Mouse (Mus musculus): ENCODE measurements around the gene Rxrg.

The Rxrg gene

DNA sequence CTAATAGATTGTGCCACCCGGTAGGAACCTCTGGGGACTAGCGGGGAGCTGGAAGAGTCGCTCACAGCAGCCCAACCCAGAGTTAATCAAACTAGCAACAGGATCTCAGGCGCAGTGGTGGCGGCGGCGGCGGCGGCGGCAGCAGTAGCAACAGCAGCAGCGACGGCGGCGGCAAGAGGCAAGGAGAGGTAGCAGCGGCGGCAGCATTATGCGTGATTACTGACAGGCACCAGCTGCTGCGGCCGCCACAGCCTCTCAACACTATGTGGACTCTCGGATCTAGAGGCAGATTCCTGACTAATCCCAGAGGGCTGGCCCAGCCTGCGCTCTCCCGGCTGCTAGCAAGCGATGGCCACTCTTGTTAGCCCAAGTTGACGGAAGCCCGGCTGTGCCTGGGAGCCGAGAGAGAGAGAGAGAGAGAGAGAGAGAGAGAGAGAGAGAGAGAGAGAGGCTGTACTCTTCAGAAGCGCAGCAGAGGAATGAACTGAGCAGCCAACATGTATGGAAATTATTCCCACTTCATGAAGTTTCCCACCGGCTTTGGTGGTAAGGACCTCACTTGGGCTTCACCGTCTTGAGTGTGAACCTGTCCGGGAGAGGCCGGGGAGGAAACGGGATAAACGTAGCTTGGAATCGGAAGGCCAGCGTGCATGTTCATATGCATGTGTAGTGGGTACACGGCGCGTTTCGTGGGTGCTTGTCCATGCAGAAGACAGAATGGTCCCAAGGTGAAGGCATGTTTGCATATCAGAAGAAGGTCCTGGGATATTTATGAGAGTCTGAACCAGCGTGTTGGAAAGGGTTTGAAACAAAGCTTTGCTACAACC is at the start of gene Rxrg:
Gene Rxrg (plus strand): TSS at position 130 of the 827 bp plus-strand sequence.
- DNase-seq (ENCODE audit: low spot score in 2 of 2): peak in 1 of 2 experiments; percentile 26

DNA sequence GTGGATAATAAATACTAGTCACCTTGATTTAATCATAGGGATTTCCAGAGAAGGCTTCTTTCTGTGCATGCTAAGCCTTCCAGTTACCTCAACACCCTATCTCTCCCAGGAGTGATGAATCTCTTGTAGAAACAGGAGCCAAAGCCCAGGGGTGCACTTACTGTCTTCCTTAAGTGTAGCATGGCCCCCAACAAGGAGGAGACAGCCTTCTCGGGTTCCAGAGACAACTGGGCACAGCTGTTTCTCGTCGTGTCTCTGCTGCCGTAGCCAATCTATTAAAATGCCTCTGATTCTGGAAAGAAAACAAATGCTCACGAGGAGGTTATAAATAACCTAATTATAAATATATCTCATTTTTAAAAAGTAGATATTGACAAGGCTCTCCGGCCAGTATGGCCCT is 48.9 kb upstream of the Rxrg start:
- no peak for DNase-seq (ENCODE audit: low spot score in 2 of 2)

DNA sequence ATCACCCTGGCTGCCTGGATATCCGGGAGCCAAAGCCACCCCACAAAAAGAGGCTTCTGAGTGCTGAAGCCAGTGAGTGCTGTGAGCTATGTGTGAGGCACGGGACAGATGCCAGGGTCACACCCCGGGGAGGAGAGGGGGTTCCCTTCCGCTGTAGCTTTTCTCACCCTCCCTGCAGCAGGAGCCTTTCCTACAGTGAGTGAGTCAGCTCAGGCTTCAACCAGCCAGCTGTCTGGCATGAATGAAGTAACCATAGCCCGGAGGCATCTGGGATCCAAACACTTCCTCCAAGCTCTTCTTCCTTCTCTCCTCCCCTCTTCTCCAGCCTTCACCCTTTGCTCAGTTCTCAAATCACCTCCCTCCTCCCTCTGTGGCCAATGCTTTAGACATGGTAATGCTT is 46.6 kb upstream of the Rxrg start:
- no peak for DNase-seq (ENCODE audit: low spot score in 2 of 2)

DNA sequence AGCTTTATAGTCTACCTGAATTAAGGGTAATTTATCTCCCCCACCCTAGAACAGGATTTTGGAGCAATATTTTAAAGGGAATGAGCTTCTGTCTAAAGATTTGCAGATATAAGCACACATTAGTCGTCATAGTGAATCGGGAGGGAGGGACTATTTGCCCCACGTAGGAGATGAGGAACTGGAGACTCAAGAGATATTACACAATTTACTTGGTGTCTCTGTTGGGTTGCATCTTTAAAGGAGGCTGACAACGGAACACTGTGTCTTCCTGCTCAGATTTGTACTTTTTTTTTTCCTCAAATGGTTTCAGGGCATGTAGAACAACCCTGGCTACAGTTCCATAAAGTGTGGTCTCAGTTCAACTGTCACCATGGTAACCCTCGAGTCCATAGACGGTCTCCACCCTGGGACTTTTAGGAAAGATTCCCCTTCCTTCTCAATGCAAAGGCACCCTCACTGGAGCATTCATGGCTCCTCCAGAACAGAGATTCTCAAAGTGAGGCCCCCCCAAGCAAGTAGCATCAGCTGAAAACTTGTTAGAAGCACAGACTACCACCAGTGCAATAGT is 44.1 kb upstream of the Rxrg start:
- DNase-seq (ENCODE audit: low spot score in 2 of 2): no peak

DNA sequence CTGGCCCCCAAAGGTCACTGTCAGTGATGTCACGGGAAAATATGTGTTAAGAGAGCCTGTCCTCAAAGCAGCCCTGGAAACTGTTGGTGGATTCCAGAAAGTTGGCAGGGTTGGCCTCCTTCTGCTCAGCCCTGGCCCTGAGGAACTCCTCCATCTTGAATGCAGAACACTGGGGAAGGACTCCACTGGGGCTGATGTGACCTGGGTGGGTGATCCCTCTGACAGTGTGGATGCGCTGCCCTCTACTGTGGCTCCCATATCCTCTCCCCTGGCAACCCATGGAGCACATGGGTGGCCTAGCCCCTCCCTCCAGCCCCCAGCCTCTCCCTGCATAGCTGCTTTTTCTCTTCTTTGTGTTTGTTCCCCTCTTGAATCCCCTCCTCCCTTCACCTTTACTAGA is 31.6 kb upstream of the Rxrg start:
- DNase-seq (ENCODE audit: low spot score in 2 of 2): no peak

DNA sequence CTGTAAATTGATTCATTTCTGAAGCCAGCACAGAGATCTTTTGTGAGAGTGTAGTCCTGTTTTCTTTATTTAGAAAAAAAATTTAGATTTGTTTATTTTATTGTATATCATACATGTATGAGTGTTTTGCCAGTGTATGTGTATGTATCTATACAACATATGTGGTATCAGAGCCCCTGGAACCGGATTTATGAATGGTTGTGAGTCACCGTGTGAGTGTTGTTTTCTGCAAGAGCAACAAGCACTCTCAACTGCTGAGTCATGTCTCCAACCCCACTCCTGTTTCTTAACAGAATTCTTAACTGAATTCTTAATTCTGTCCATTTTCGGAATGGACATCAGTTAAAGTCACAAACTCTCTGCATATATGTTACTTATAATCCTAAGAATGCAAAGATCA is 19.1 kb upstream of the Rxrg start:
- DNase-seq (ENCODE audit: low spot score in 2 of 2): peak in 1 of 2 experiments; percentile 13

DNA sequence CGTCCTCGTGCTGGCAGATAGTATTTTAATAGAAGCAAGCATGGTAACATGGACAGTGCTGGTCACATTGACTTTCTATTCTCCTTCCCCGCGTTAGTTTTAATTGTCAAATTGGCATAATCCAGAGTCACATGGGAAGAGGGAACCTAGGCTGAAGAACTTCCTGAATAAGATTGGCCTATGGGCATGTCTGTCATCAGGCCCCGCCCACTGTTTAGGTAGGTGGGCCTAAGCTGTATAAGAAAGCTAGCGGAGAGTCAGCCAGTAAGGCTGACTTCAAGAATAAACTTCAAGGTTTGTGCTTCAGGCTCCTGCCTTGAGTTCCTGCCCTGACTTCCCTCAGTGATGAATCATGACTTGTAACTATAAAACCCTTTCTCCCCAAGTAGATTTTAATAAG is 15.0 kb upstream of the Rxrg start:
- DNase-seq (ENCODE audit: low spot score in 2 of 2): no peak

DNA sequence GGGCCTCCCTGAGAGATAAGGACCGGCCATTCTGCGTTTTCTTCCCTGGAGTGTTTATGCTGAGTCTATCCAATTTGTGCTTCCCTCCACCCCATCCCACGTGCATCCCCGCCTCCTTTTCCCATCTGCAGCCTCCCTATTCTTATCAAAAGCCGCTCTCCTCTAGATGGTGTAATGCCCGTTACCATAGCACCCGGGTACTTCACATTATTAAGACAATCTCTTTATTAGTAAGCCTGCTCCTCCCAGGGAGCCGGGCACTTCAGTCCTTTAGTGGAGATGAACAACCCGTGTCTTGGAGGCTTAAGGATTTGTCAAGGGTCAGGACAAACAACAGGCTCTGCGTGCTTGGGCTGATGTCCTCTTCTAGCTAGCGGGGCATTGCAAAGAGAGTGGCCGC is 14.3 kb upstream of the Rxrg start:
- no peak for DNase-seq (ENCODE audit: low spot score in 2 of 2)

DNA sequence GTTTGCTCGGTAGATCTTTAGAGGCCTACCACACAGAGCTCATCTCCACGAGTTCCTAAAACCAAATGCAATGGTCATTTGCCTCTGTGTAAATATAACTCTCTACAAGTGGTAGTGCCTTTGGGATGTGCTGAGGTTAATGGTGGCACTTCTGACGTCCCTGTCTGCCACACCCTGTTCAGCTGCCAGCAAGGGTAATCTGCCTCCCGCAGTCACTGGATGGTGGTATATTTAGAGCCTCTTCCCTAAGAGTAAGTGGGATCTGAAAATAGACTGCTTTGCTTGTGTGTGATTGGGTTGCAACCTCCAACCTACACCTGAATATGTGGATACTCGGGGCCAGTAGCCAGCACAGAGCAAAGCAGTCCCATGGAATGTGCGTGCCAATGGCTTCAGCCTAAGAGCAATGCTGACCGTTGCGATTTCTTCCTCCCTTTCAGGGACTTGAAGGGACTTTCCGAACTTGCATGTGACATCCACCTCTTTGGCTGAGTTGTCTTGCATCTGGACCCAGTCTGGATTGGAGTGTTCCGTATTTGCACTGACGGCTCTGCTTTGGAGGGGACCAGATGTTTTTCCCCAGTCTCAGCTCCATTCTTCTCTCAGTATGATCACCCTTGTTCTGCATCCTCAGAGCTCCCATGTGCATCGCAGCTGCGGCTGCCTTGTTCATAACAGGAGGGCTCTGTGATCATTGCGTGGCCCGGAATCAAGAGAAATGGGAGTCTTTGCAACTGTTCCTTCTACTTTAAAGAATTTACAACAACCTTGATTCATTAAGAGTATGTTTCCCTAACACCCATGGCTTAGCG is 9.2 kb upstream of the Rxrg start:
- DNase-seq (ENCODE audit: low spot score in 2 of 2): no peak

DNA sequence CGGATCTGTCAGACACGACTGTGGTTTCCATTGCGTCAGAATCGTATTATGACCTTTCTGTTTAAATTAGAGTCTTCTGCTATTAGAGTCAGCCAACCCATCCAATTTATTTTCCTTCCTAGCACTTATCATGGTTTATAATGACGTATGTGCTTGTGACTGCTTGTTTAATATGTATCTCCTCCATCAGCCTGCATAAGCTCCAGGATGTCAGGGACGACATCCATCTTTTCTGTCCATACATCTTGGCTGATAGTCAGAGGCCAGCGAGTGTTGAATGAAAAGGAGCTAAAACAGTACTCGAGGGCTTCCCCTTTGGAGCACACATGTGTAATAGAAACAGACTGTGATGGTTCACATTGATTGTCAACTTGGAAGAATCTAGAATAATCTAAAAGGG is 6.0 kb upstream of the Rxrg start:
- no peak for DNase-seq (ENCODE audit: low spot score in 2 of 2)

DNA sequence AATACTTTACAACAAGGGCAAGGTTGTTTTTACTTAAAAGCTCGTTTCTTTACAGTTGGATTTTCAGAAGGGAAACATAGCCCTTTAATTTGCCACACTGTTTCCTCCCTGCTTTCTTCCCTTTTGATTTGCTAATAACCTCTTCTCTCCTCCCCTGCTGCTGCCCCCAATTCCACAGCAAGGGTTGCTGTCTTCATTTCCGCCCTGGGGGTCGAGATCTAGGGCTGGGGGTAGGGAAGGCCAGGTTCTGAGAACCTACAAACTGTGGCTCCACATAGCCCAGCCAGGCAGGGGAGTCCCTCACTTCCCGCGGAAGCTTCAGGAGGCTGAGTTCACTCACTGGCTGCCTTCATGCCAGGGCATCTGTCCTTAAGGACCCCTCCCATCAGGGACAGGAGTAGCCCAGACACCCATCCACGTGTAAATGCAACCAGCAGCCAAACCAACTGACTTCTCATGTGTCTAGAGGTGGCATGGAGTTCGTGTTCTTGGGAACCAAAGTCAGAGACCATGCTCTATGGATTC is 1.1 kb downstream of the Rxrg start:
- no peak for DNase-seq (ENCODE audit: low spot score in 2 of 2)

DNA sequence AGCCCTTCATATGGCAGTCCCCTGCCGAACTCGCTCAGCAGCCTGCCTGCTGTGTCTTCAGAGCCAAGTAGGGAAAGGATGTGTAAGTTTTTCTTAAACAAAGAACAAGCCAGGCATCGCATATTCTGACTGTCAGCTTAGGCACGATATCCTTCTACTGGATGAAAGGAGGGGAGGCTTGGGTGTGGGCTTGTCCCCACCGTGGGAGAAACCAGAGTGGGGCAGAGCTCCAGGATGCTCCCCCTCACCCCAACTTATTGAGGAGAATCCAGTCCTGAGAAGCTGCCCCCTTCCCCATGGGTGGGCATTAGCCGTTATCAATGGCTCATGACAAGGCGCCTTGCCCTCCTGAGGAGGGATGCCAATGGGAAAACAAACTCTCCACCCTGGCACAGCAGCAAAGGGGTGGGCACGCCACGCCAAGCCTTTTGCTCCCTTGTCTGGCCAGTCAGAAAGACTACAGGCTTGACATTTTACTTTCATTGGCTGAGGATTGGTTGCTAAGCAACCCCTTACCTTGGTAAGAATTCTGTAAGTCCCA is 10.1 kb downstream of the Rxrg start:
- no peak for DNase-seq (ENCODE audit: low spot score in 2 of 2)

DNA sequence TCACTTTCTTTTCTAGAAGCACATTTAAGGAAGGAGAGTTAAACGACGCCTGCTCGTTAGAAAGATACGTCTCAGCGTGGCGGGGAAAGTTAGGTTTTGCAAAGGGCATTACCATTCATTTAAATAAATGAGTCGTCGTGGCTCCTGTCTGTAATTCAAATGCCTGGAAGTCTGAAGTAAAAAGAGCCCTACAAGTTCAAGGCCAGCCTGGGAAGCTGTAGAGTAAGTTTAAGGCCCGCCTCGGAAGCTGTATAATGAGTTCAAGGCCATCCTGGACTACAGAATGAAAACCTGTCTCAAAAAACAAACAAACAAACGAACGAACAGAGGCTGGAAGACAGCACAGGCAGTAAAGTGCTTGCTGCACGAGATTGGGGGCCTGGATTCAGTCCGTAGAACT is 18.9 kb downstream of the Rxrg start:
- no peak for DNase-seq (ENCODE audit: low spot score in 2 of 2)

DNA sequence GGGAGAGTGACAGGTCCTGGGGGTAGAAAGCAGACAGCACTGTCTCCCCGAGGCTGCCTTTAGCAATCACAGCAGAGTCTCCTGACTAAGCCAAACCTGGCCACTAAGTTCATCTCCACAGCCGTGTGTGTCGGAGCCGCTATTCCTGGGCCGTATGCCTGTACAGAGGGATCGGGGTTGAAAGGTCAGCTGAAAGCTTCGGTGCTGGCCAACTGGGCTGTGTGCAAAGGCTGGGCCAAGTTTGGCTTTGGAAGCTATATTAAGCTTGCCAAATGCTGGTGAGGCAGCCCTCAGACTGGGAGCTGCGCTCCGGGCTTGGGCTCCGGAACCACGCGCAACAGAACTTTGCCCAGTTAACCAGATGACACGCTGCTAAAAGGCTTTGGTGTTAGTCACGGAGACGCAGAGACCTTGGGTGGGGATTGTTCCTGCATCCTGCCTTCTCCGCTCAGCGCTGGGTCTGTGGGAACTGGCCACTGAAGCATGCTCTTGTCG is 19.9 kb downstream of the Rxrg start:
- no peak for DNase-seq (ENCODE audit: low spot score in 2 of 2)

DNA sequence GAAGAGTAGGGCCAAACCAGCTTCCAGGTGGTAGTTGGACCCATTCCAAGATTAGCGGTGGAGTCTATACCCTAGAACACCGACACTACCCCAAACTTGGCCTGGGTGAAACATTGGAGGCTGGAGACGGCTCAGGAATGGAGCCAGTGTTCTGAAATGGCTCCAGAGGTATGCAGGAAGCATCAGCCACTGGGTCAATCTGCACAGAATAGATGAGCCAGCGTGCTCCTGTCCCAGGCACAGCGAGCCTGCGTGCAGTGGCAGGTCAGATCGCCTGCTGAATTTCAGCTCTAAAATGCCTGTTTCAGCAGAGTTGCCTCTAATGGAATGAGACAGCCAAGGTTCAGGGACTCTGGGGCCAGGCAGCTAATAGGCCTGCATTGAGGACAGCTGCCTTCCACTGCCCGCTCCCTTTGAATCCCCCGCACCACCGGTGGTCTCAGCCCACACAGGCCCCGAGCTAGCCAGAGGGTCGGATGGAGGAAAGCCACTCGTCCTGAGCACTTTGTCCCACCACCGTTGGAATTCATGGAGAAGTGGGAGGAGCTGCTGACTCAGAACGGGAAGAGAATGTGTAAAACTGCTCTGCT is 22.1 kb downstream of the Rxrg start:
- no peak for DNase-seq (ENCODE audit: low spot score in 2 of 2)

DNA sequence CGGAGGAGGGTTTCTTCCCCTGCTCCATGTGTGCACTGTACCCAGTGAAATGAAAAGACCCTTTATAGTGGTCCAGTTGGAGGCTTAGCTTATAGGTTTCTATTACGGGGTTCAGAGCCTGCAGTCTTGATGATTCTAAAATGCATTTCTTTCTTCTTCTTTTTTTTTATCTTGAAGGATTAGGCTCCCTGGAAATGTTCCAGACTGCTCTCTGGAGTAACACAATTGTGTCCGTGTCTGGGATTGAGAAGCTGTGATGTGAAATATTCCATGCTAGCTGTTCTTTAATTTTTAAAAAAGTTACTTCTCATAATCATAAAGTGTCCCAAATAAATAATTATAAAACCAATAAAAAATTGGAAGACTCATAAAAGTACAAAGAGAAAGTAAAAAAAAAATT is 26.9 kb downstream of the Rxrg start:
- DNase-seq (ENCODE audit: low spot score in 2 of 2): no peak

DNA sequence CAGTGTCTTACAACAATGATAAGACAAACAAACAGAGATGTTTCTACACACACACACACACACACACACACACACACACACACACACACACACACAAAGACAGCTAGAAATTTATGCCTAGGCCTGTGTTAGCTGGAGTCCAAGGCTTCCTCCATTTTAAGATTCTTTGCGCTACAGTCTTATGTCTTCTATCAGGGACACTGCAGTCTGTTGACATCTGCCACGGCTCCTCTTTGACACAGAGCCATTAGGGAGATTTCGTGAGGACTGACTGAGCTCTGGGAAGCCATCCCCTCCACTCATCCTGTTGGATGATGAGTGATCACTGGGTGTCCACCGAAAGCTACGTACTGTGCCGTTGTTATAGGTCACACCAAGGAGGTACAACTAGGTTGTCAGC is 33.6 kb downstream of the Rxrg start:
- DNase-seq (ENCODE audit: low spot score in 2 of 2): no peak

DNA sequence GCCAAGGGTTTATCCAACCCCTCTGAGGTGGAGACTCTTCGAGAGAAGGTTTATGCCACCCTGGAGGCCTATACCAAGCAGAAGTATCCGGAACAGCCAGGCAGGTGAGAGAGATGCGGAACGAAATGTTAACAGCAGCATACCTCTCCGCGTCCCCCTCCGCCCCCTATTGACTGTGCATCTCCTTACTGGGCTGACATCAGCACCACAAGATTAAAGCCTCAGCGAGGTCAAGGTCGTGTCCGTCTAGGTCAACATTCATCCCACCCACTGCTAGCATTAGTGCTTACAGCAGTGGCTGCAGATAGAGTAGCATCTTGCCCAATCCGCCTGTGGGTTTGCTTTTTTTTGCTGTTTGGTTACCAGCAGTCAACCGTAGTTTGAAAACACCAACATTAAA is 37.5 kb downstream of the Rxrg start:
- DNase-seq (ENCODE audit: low spot score in 2 of 2): no peak

DNA sequence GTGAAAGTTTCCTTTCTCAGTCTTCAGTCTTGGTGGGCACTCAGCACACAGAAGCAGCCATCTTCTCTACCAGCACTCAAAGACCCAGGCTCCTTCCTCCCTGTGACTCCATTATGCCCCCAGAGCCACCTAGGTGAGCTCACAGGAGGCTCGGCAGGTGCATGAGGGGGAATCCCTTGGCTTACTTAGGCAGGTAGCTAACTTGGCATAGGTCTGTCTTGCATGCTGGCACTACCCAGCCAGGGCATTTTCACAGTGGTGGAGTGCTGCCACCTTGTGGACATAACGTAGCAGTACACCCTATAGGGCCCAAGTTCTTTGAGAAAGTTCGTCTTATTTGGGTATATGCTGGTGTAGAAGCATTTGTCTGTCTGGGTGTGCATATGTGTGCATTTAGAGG is 38.8 kb downstream of the Rxrg start:
- peak in 1 of 2 experiments; percentile 35 for DNase-seq (ENCODE audit: low spot score in 2 of 2)

DNA sequence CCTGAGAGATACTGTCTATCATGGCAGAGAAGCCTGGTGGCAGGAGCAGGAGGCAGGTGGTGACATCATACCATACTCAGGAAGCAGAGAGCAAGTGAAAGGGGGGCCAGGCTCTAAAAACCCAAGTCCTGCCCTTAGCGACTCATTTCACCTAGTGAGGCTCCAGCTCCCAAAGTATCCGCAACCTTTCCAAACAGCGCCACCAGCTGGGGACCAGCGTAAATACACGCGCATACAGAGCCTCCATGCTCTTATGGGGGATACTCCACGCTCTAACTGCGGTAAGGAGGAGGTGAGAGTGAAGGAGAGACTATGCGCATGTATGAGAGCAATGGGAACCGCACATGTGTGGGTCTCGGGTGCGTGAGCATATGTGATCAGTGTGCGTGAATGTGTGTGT is 39.9 kb downstream of the Rxrg start:
- DNase-seq (ENCODE audit: low spot score in 2 of 2): no peak

DNA sequence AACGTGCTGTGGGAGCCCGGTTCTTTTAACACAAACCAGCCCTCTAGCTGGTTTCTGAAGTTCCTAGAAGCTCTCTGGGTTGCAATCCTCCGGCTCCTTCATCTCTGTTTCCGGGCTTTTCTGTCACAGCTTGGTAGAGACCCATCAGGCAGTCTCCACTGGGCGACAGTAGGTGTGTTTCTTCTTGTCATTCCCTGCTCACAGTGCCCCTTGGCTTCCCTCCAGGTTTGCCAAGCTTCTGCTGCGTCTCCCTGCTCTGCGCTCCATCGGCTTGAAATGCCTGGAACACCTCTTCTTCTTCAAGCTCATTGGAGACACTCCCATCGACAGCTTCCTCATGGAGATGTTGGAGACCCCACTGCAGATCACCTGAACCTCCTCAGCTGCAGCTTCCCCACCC is 40.7 kb downstream of the Rxrg start:
- no peak for DNase-seq (ENCODE audit: low spot score in 2 of 2)

Data from urinary bladder, postnatal 4 days (tissue).